Mouse (Mus musculus): Measurements from ENCODE around the gene Gm45753. TPM values are rescaled to one million over a fixed set of nuclear protein-coding genes. Genes with fewer than 3 reads are reported as not detected.

Gm45753 gene
- polyA plus RNA-seq, 1 experiment from 2014 or later = not detected

DNA sequence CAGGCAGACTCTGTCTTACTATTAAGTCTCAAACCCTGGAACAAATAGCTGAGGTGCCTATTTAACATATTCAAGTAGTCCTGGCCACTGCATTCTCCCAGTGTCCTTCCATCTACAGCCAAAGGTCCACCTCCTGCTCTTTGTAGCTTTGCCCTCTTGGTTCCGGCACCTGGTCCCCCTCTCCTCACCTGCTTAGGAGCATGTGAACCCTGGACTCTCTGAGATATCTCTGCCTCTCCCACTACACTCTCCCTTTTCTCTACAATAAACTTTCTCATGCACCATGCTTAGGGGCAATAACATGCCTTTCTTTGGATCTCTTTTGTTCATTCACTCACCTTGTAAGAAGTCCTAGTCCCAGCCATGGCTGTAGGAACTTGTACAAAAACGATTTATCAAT lies 13.1 kb upstream of the Gm45753 start:
- WGBS = 89% methylated on average over 2 of the region's 2 CpGs
- H3K4me1 ChIP-seq (replicated peaks) = no peaks in the 10 kb centered on the region
- no peak overlapping the region for H3K4me3 ChIP-seq
- H3K36me3 ChIP-seq = no peaks in the 10 kb centered on the region
- no peak overlapping the region for H3K9ac ChIP-seq
- H3K27ac ChIP-seq = no peak overlapping the region
- no peak overlapping the region for H3K4me2 ChIP-seq
- no peak for ATAC-seq (ENCODE audit: low FRiP score)
- no peaks in the 10 kb centered on the region for H3K27me3 ChIP-seq
- H3K9me3 ChIP-seq = no peaks in the 10 kb centered on the region

DNA sequence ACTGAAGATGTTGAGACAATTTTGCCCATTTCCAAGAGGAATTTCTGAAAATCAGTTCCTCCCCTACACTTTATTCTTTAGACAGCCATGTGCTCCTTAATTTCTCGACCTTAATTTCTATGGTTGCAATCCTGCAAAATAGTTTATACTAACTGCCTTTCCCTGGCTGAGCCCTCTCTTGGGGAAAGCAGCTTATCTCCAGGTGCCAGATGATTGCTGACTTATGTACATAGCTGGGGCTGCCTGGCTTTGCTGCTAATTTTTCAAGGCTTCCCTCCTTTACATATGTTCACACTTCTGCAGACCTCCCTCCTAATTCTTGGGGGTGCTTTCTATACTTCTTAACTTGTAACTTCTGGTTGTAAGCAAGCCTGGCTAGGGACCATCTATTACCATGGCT lies 12.7 kb upstream of the Gm45753 start:
- Histone ChIP-seq H3K36me3 (no peaks in the 10 kb centered on the region), H3K27ac (no peak overlapping the region), H3K27me3 (no peaks in the 10 kb centered on the region), H3K9me3 (no peaks in the 10 kb centered on the region), H3K9ac (no peak overlapping the region), H3K4me3 (no peak overlapping the region), H3K4me2 (no peak overlapping the region), H3K4me1 (replicated peaks) (no peaks in the 10 kb centered on the region)
- no peak for ATAC-seq (ENCODE audit: low FRiP score)
- 85% methylated on average over 1 of the region's 1 CpGs for WGBS

DNA sequence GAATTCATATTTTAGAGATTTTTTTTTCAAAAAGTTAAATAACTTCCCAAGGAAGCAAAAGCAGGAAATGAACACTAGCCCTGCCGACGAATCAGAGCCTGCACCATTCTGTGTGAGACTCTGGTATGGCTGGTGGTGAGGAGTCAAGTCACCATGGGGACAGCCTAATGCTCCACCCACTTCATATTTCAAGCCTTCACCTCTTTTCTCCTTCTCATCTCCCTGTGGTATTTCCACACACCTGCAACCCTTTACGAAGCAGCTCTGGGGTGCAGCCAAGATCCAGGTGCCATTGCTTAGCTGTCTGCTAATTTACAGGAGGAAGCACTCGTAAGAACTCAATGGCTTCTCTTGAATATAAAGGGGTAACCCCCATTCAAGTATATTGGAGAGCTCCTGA lies 2.7 kb upstream of the Gm45753 start:
- no peak for ATAC-seq (ENCODE audit: low FRiP score)
- no peak overlapping the region for H3K27ac ChIP-seq
- 87% methylated on average over 4 of the region's 4 CpGs for WGBS
- H3K36me3 ChIP-seq = no peaks in the 10 kb centered on the region
- no peak overlapping the region for H3K9ac ChIP-seq
- no peaks in the 10 kb centered on the region for H3K27me3 ChIP-seq
- no peak overlapping the region for H3K4me2 ChIP-seq
- H3K4me3 ChIP-seq = no peak overlapping the region
- no peaks in the 10 kb centered on the region for H3K9me3 ChIP-seq
- no peaks in the 10 kb centered on the region for H3K4me1 ChIP-seq (replicated peaks)

DNA sequence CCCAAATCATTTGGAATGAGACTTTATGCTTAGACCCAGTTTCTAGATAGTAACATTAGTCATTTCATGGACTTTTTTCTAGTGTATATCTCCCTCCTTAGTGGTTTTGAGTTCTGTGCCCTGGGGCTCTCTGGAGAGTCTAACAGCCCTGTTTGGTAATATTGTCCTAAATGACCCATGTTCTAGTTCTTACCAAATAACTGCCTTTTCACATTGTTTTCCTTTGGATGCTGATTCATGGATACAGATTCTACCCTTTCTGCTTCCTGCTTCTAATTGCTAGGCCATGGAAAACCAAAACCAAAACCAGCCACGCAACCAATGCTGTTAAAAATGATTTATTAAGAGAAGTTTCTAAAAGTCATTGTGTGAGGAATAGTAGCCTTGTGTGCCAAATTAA lies 2.8 kb downstream of the Gm45753 start:
- Histone ChIP-seq H3K4me3 (no peak overlapping the region), H3K4me2 (no peak overlapping the region), H3K9ac (no peak overlapping the region), H3K4me1 (replicated peaks) (no peaks in the 10 kb centered on the region), H3K9me3 (no peaks in the 10 kb centered on the region), H3K27me3 (no peaks in the 10 kb centered on the region), H3K27ac (no peak overlapping the region), H3K36me3 (no peaks in the 10 kb centered on the region)
- ATAC-seq (ENCODE audit: low FRiP score) = no peak
- 76% methylated on average over 1 of the region's 1 CpGs for WGBS

DNA sequence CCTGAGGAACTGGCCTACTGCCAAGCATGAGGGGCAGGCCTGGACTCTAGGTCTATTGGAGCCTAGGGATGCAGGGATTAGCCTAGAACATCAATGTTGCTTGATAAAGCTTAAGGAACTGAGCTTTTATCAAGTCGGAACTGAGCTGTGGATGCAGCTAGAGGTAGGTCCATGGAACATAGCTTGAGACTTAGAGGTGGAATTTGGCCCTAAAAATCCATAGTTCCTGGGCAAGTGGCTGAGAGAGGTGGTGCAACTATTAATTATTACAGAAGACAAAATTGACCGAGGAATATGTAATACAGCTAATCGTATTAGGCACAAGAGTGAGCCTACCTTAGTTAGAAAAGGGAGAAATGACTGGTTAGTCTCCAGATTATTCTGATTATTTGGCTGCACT lies 3.9 kb downstream of the Gm45753 start:
- Histone ChIP-seq H3K4me1 (replicated peaks) (no peaks in the 10 kb centered on the region), H3K9me3 (no peaks in the 10 kb centered on the region), H3K36me3 (no peaks in the 10 kb centered on the region), H3K9ac (no peak overlapping the region), H3K4me3 (no peak overlapping the region), H3K27me3 (no peaks in the 10 kb centered on the region), H3K27ac (no peak overlapping the region), H3K4me2 (no peak overlapping the region)
- no peak for ATAC-seq (ENCODE audit: low FRiP score)
- 89% methylated on average over 3 of the region's 3 CpGs for WGBS

DNA sequence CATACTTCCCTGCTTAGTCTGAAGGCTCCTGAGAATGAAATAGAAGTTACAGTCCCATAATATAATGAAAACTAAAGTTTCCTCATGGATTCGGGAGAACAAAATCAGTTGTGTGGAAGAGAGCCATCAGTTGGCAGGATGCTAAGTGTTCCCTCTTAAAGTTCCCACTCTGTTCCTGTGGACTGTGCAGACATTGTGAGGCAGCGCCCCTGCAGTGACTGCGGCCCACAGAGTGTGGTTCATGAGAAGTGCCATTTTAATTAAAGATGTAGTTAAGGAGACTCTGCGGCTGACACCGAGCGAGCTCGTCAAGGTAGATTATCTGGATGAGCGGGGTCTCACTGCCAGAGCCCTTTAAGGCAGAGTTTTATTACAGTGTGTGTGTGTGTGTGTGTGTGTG lies 5.9 kb downstream of the Gm45753 start:
- Histone ChIP-seq H3K27me3 (no peaks in the 10 kb centered on the region), H3K4me3 (no peak overlapping the region), H3K9me3 (no peaks in the 10 kb centered on the region), H3K27ac (no peak overlapping the region), H3K36me3 (no peaks in the 10 kb centered on the region), H3K4me2 (no peak overlapping the region), H3K9ac (no peak overlapping the region), H3K4me1 (replicated peaks) (no peaks in the 10 kb centered on the region)
- no peak for ATAC-seq (ENCODE audit: low FRiP score)
- WGBS = 74% methylated on average over 8 of the region's 8 CpGs

DNA sequence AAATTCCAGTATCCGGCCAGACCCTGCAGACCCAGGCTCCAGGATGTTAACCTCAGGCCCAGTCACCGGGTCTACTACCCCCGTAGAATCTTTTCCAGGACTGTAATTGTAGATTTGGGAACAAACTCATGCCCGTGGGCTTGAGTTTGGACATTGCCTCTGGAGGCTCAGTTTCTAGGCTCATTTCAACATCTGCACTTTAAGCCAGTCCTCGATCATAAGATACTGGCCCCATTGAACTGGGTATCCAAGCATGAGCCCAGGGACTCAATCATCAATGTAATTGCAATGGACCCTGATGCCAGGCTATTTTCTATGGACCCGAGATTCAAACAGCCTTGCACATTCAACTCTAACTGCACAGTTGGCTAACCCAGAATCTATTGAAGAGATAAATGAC lies 13.0 kb downstream of the Gm45753 start:
- H3K9ac ChIP-seq = no peak overlapping the region
- no peak overlapping the region for H3K27ac ChIP-seq
- H3K4me1 ChIP-seq (replicated peaks) = no peaks in the 10 kb centered on the region
- H3K27me3 ChIP-seq = no peaks in the 10 kb centered on the region
- H3K36me3 ChIP-seq = no peaks in the 10 kb centered on the region
- 96% methylated on average over 6 of the region's 6 CpGs for WGBS
- no peaks in the 10 kb centered on the region for H3K9me3 ChIP-seq
- ATAC-seq (ENCODE audit: low FRiP score) = no peak
- H3K4me2 ChIP-seq = no peak overlapping the region
- H3K4me3 ChIP-seq = no peak overlapping the region

DNA sequence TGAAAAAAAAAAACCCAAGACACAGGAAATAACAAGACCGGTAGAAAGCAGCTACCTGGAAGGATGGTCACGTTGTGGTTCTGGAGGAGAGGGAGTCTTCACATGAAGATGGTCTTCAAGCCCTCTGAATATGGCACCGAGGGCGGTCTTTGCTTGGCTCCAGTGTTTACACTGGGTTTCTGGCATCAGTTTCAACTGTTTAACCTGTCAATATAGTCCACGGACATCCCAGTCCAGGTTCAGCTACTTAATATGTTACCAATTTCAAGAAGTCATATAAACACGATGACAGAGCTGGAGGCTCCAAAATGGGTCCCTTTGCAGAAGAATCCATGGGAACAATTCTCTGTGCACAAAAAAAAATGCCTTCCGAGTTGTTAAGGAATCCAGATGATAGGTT lies 13.6 kb downstream of the Gm45753 start, which contains the start of gene Klkb1:
Klkb1 (minus strand) TSS at position 173 of the 400 bp plus-strand sequence.
- Histone ChIP-seq H3K36me3 (no peaks in the 10 kb centered on the region), H3K4me1 (replicated peaks) (no peaks in the 10 kb centered on the region), H3K27me3 (no peaks in the 10 kb centered on the region), H3K4me2 (no peak within 1 kb of the TSS), H3K4me3 (no peak within 1 kb of the TSS), H3K9me3 (no peaks in the 10 kb centered on the region), H3K27ac (no peak within 1 kb of the TSS), H3K9ac (no peak within 1 kb of the TSS)
- 93% methylated on average over 7 of the region's 7 CpGs for WGBS
- ATAC-seq (ENCODE audit: low FRiP score) = no peak

DNA sequence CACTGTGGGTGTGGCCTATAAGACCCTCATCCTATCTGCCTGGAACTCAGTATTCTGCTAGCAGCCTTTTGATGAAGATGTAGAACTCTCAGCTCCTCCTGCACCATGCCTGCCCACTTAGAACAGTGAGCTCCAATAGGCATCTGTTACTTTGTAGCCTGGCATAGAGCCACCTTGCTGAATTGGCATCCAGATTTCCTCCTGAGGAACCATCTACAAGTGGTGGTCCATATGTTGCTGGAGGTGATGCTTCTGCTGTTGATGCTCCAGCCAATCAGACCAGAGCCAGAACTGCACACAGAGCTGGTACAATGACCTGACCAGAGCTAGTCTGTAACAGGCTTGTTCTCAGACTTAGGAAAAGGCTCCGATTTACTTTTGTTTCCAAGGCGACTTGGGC lies 16.5 kb downstream of the Gm45753 start:
- Histone ChIP-seq H3K4me2 (no peak overlapping the region), H3K9me3 (no peaks in the 10 kb centered on the region), H3K27me3 (no peaks in the 10 kb centered on the region), H3K27ac (no peak overlapping the region), H3K9ac (no peak overlapping the region), H3K36me3 (no peaks in the 10 kb centered on the region), H3K4me1 (replicated peaks) (no peaks in the 10 kb centered on the region), H3K4me3 (no peak overlapping the region)
- ATAC-seq (ENCODE audit: low FRiP score) = no peak
- WGBS = 77% methylated on average over 2 of the region's 2 CpGs

DNA sequence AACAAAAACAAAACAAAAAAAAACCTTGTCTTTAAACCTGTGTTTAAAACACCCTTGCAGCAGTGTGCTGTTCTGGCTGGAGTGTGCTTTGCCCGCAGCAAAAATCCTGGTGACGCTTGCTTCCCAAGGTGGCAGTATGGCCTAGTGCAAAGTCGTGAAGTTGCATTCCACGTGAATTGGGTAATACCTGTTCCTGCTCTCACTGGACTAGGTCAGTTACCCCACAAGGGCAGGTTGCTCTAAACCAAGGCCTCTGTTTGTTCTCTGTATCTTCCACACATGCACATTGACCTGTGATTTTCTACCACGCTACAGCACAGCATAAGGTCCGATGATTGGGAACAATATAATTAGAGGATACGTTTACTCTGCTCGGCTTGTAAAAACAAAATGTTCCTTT lies 26.6 kb downstream of the Gm45753 start:
- no peaks in the 10 kb centered on the region for H3K36me3 ChIP-seq
- H3K9ac ChIP-seq = no peak overlapping the region
- H3K9me3 ChIP-seq = no peaks in the 10 kb centered on the region
- H3K4me1 ChIP-seq (replicated peaks) = no peaks in the 10 kb centered on the region
- no peak overlapping the region for H3K4me3 ChIP-seq
- ATAC-seq (ENCODE audit: low FRiP score) = no peak
- H3K27ac ChIP-seq = no peak overlapping the region
- WGBS = 82% methylated on average over 8 of the region's 8 CpGs
- no peak overlapping the region for H3K4me2 ChIP-seq
- no peaks in the 10 kb centered on the region for H3K27me3 ChIP-seq

DNA sequence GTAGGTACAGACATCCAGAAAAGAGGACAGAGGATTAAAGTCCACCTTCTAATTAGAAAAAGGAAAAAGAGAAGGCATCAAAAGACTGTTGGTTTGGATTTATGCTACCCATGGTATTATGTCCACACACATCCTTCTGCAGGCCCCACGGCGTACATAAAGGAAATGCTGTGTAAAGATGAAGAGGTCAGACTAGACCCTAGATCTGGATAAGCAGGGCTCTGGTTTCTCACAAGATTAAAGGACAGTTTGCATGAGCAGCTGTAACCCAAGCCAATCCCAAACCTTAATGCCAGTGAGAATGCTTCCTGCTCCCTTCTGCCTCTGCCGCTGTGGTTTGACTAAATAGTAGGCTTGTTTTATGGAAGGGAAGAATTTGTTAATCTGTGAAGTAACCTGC lies 30.8 kb downstream of the Gm45753 start:
- no peaks in the 10 kb centered on the region for H3K9me3 ChIP-seq
- no peak overlapping the region for H3K4me3 ChIP-seq
- no peak overlapping the region for H3K27ac ChIP-seq
- no peaks in the 10 kb centered on the region for H3K36me3 ChIP-seq
- H3K27me3 ChIP-seq = no peaks in the 10 kb centered on the region
- no peak overlapping the region for H3K9ac ChIP-seq
- ATAC-seq (ENCODE audit: low FRiP score) = no peak
- no peaks in the 10 kb centered on the region for H3K4me1 ChIP-seq (replicated peaks)
- 88% methylated on average over 3 of the region's 3 CpGs for WGBS
- H3K4me2 ChIP-seq = no peak overlapping the region

DNA sequence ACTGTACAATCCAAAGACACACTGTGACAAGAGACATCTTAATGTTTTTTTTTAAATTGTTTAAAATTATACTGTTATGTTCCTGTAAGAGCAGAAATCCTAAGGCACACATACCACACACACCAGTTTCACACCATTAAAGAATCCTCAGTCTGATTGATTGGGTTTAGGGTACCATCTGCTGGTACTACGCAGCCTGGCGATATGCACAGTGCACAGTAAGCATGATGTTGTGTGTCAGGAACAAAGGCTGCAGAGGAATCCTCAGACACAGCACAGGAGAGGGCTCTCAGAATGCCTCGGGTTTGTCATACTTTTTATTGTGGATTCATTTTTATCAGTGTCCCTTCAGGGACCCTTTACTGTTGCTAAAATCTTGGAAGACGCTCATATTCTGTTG lies 33.9 kb downstream of the Gm45753 start:
- H3K4me1 ChIP-seq (replicated peaks) = no peaks in the 10 kb centered on the region
- H3K27me3 ChIP-seq = no peaks in the 10 kb centered on the region
- no peak overlapping the region for H3K27ac ChIP-seq
- no peaks in the 10 kb centered on the region for H3K36me3 ChIP-seq
- no peaks in the 10 kb centered on the region for H3K9me3 ChIP-seq
- ATAC-seq (ENCODE audit: low FRiP score) = no peak
- H3K4me2 ChIP-seq = no peak overlapping the region
- H3K9ac ChIP-seq = no peak overlapping the region
- no peak overlapping the region for H3K4me3 ChIP-seq
- WGBS = 82% methylated on average over 4 of the region's 4 CpGs

DNA sequence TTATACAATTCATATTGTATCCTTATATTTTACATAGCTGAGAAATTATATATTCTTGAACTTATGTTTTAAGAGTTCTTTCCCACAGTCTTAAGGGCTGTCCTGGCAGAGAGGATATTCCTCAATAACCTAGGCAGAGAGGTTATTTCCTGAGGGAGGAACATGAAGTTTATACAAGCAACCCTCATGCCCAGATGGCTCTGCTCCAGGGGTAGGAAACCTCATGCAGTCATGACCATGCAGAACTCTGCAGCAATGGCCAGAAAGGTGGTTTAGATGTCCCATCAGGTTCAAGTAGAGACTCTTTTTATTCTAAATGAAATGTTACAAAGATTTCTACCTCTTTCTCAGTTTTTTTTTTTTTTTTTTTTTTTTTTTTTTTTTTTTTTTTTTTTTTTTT lies 39.2 kb downstream of the Gm45753 start:
- no peaks in the 10 kb centered on the region for H3K36me3 ChIP-seq
- H3K9ac ChIP-seq = no peak overlapping the region
- H3K27ac ChIP-seq = no peak overlapping the region
- H3K9me3 ChIP-seq = peaks cover 6% of the 10 kb centered on the region; the same call in 1 of the 2 replicates
- H3K4me1 ChIP-seq (replicated peaks) = no peaks in the 10 kb centered on the region
- no peak for ATAC-seq (ENCODE audit: low FRiP score)
- no peak overlapping the region for H3K4me3 ChIP-seq
- no peak overlapping the region for H3K4me2 ChIP-seq
- no peaks in the 10 kb centered on the region for H3K27me3 ChIP-seq

DNA sequence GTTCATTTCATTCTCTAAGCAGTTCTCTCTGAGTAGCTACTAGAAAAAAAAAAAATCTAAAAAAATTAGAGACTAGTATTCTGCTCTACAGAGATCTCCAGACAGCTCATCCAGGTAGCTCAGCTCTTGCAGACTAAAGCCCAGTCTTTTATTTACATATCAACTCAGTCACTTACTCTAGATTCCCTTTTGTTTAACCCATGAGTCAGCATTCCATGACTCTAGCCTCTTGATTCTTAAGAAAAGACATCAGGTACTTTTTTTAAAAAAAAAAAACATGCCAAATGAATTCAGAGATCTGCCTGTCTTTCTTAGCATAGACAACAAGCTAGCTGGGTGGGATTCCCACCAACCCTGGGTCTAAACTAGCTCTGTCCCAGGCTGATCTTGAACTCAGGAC lies 39.8 kb downstream of the Gm45753 start:
- Histone ChIP-seq H3K4me2 (no peak overlapping the region), H3K9ac (no peak overlapping the region), H3K4me3 (no peak overlapping the region), H3K4me1 (replicated peaks) (no peaks in the 10 kb centered on the region), H3K27me3 (no peaks in the 10 kb centered on the region), H3K9me3 (peaks cover 6% of the 10 kb centered on the region; the same call in 1 of the 2 replicates), H3K27ac (no peak overlapping the region), H3K36me3 (no peaks in the 10 kb centered on the region)
- ATAC-seq (ENCODE audit: low FRiP score) = no peak
